Mouse (Mus musculus): ENCODE results near the gene Heatr5b.

GRCm38 (mm10) chr17:78797222-78797621 is 37.9 kb downstream of the Heatr5b start:
- TF ChIP-seq USF1 (IDR thresholded peaks at IDR 0.05; ENCODE audit: low read depth) (no peak), POLR2AphosphoS2 (IDR thresholded peaks at IDR 0.05; ENCODE audit: insufficient read length, low read depth) (no peak), POLR2A (IDR thresholded peaks at IDR 0.05; ENCODE audit: insufficient read length, low read depth) (no peak), SRF (IDR thresholded peaks at IDR 0.05; ENCODE audit: control insufficient read depth, insufficient read length, low read depth) (no peak), E2F4 (IDR thresholded peaks at IDR 0.05; ENCODE audit: insufficient read depth) (no peak), MAX (IDR thresholded peaks at IDR 0.05; ENCODE audit: low read depth) (no peak), MYOG (IDR thresholded peaks at IDR 0.05; ENCODE audit: control insufficient read depth in 1 of 3, insufficient read depth in 1 of 3, insufficient read length in 2 of 3, low read depth in 2 of 3) (no peak), TCF12 (IDR thresholded peaks at IDR 0.05; ENCODE audit: insufficient read depth, poor library complexity, severe bottlenecking) (no peak), TCF3 (IDR thresholded peaks at IDR 0.05; ENCODE audit: insufficient read length, low read depth) (no peak)
